Mouse (Mus musculus) liver, embryonic 13.5 days (tissue): ENCODE measurements around the gene Pus7l. TPM values are rescaled to one million over a fixed set of nuclear protein-coding genes. Genes with fewer than 3 reads are reported as not detected.

Source experiments
- ATAC-seq: fragments of 200-750 bp; cut with Nextera tagmentation; 2 replicates; pipeline ENCODE4 v1.8.0; 2017; ENCODE audit warnings: low read depth, mild to moderate bottlenecking, moderate number of reproducible peaks, moderate library complexity
- DNase-seq: peaks from one replicate; pipeline ENCODE4 v3.0.0; 2022
- H3K27ac ChIP-seq: fragments of 300-500 bp; sonication (generic); 2 replicates; pipeline ENCODE4 v1.5.1; 2015; ENCODE audit warnings: moderate library complexity, mild to moderate bottlenecking, inconsistent platforms
- H3K27me3 ChIP-seq: fragments of 300-500 bp; sonication (generic); 2 replicates; pipeline ENCODE4 v1.6.1; 2015; ENCODE audit warnings: mild to moderate bottlenecking, inconsistent platforms
- H3K36me3 ChIP-seq: fragments of 300-500 bp; sonication (generic); 2 replicates; pipeline ENCODE4 v1.6.1; 2015; ENCODE audit warnings: mild to moderate bottlenecking, inconsistent platforms
- H3K4me1 ChIP-seq: fragments of 300-500 bp; sonication (generic); replicated peaks from 2 replicates; pipeline ENCODE4 v1.6.1; 2015; ENCODE audit warnings: inconsistent platforms
- H3K4me2 ChIP-seq: fragments of 300-500 bp; sonication (generic); 2 replicates; pipeline ENCODE4 v1.6.1; 2015; ENCODE audit warnings: inconsistent platforms, mild to moderate bottlenecking, moderate library complexity
- H3K4me3 ChIP-seq: fragments of 300-500 bp; sonication (generic); replicated peaks from 2 replicates; pipeline ENCODE4 v1.5.1; 2015; ENCODE audit warnings: mild to moderate bottlenecking, inconsistent platforms
- H3K9ac ChIP-seq: fragments of 300-500 bp; sonication (generic); 2 replicates; pipeline ENCODE4 v1.6.1; 2015; ENCODE audit warnings: mild to moderate bottlenecking, inconsistent platforms
- H3K9me3 ChIP-seq: fragments of 300-500 bp; sonication (generic); replicated peaks from 2 replicates; pipeline ENCODE4 v1.6.1; 2016; ENCODE audit warnings: inconsistent platforms
- whole genome bisulfite sequencing: fragments of 180-500 bp; shearing (Covaris S2); methylation state at CpG from one replicate; pipeline ENCODE4 v1.1.7; 2015; ENCODE audit not compliant: insufficient replicate concordance; 5-methylcytosine and 5-hydroxymethylcytosine counted together
- polyA plus RNA-seq: library from polyadenylated mRNA; unstranded; fragments of >200 nt; fragmentation: Nextera tagmentation; extraction: Ambion mirVana; gene quantifications from 2 replicates; pipeline ENCODE4 v1.2.1, GENCODE M21; 2015

Gene Pus7l
- polyA plus RNA-seq, result 5.1 and 5.8 TPM in 2 replicates

DNA sequence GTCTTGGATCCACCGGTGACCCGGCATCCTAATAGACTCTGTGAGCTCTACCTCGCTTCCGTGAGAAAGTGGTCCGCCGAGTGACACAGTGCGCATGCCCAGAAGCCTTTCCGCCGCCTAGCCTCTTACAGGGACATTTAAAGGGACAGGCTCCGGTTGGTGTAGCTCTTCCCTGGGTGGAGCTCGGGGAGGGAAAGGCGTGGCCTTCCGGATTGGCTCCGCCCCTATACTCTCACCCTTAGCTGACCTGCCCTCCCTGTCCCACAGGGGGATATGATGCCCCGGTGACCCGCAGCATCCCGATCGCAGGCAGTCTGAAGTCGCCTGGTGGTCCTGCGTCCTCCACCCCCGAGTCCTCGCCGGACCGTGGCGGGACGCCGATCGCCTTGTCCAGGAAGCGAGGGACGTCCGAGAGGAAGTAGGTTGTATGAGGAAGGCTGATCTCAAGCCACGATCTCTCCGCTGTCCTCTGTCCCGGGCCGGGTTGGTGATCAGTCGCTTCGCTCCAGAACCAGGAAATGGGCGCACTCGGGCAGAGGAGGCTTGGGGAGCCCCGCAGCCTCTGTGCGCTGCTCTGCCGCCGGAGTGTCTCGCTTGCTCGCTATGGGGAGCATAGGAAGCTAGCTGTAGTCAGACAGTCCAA is at the start of gene Pus7l, which contains the start of gene Irak4:
Gene Pus7l (minus strand): TSS at position 139 of the 643 bp plus-strand sequence.
Gene Irak4 (plus strand): TSS at position 235 of the 643 bp plus-strand sequence.
- H3K9me3 ChIP-seq, result no peaks in the 10 kb centered on the region
- H3K27ac ChIP-seq, result peak within 1 kb of the TSS; percentile 53; the same call in 1 of the 2 replicates
- H3K36me3 ChIP-seq, result no peaks in the 10 kb centered on the region
- WGBS, result under 1% methylated on average over 45 of the region's 45 CpGs
- no peaks in the 10 kb centered on the region for H3K27me3 ChIP-seq
- peaks cover 20% of the 10 kb centered on the region for H3K4me1 ChIP-seq
- peak within 1 kb of the TSS; percentile 72 for H3K9ac ChIP-seq
- DNase-seq, result peak; percentile 93
- ATAC-seq, result peak; percentile 99
- H3K4me2 ChIP-seq, result peak within 1 kb of the TSS; percentile 80
- peak within 1 kb of the TSS; percentile 76 for H3K4me3 ChIP-seq

GRCm38 (mm10) chr15:94591356-94591755 is 48.0 kb upstream of the Pus7l start:
- ATAC-seq (no peak), DNase-seq (no peak)
- WGBS, result 63% methylated on average over 4 of the region's 4 CpGs
- H3K9ac ChIP-seq, result no peak overlapping the region
- no peaks in the 10 kb centered on the region for H3K27me3 ChIP-seq
- peaks cover 24% of the 10 kb centered on the region for H3K4me1 ChIP-seq
- no peak overlapping the region for H3K27ac ChIP-seq
- H3K4me3 ChIP-seq, result no peak overlapping the region
- H3K4me2 ChIP-seq, result no peak overlapping the region
- H3K36me3 ChIP-seq, result peaks cover 4% of the 10 kb centered on the region
- H3K9me3 ChIP-seq, result no peaks in the 10 kb centered on the region

DNA sequence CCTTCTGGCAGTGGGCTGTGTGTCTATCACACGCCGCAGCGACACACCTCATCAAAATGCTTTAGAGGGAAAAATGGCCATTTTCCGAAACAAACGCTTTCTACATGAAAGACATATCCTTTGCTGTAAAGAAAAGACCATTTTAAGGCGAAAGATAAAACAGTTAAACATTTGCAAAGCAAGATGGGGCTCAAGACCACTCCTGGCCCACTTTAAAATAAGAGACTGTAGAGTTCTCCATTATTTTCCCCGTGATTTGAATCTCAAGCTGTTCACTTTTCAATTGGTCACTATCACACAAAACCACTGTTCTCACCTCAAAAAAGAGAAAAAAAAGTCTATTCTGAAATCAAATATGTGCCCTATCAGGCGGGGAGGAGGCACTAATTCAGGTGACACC is 46.7 kb upstream of the Pus7l start:
- Histone ChIP-seq H3K36me3 (peaks cover 16% of the 10 kb centered on the region), H3K27me3 (no peaks in the 10 kb centered on the region), H3K9me3 (no peaks in the 10 kb centered on the region), H3K4me2 (peak overlapping the region; percentile 79), H3K4me3 (peak overlapping the region; percentile 99), H3K4me1 (peaks cover 24% of the 10 kb centered on the region), H3K9ac (peak overlapping the region; percentile 58), H3K27ac (no peak overlapping the region)
- WGBS, result 10% methylated on average over 8 of the region's 8 CpGs
- ATAC-seq (no peak), DNase-seq (no peak)

DNA sequence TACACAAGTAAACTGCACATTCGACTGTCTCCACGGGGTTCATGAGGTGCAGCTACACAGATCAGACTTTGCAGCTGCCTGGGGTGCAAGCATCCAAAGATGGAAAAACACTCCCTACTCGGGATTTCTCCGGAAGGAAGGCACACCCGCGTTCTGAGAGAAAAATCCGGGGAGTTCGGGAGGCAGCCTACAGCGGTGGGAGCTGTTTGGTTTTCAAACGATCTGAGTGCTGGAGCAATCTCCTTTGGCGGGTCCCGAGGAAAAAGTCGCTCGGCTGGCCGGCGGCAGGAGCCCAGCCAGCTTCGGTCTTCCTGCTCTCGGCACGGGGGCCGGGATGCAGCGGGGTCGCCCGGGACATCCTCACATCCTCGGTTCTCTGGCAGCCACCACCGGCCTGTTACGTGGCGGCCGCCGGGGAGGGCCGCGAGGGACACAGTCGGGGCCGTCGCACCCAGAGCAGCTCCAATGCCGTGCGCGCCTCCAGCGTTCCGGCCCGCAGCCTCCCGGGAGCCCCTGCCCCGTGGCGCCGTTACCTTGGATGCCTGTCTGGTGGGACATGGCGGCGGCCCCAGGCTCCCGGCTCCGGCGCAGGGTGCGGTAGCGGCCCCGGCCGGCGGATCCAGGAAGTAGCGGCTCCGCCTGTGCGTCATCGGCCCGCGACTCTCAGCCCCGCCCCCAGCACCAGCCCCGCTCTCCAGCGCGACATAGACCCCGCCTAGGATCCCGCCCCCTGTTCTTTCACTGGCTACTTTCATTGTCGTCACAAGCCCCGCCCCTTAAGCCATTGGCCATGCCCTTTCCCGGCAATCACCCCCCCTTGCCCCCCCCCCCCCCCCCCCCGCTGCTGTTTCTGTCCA is 46.1 kb upstream of the Pus7l start, which contains the start of gene Twf1:
Gene Twf1 (minus strand): TSS at position 671 of the 857 bp plus-strand sequence.
- peaks cover 24% of the 10 kb centered on the region for H3K4me1 ChIP-seq
- H3K9me3 ChIP-seq, result no peaks in the 10 kb centered on the region
- H3K4me3 ChIP-seq, result peak within 1 kb of the TSS; percentile 99
- no peaks in the 10 kb centered on the region for H3K27me3 ChIP-seq
- DNase-seq (peak; percentile 94), ATAC-seq (peak; percentile 99)
- H3K36me3 ChIP-seq, result peaks cover 22% of the 10 kb centered on the region
- peak within 1 kb of the TSS; percentile 79 for H3K4me2 ChIP-seq
- H3K9ac ChIP-seq, result peak within 1 kb of the TSS; percentile 97
- under 1% methylated on average over 56 of the region's 70 CpGs for WGBS
- H3K27ac ChIP-seq, result peak within 1 kb of the TSS; percentile 78

- no peak for DNase-seq
- Histone ChIP-seq H3K27me3 (no peaks in the 10 kb centered on the region), H3K4me1 (peaks cover 24% of the 10 kb centered on the region), H3K9me3 (no peaks in the 10 kb centered on the region), H3K4me3 (peak overlapping the region; percentile 99), H3K36me3 (peaks cover 36% of the 10 kb centered on the region), H3K27ac (no peak overlapping the region), H3K9ac (peak overlapping the region; percentile 97; the same call in 1 of the 2 replicates), H3K4me2 (peak overlapping the region; percentile 79)
- no peak for ATAC-seq
- 70% methylated on average over 9 of the region's 9 CpGs for WGBS
Measured at GRCm38 (mm10) chr15:94587826-94588715, 44.7 kb upstream of the Pus7l start.

DNA sequence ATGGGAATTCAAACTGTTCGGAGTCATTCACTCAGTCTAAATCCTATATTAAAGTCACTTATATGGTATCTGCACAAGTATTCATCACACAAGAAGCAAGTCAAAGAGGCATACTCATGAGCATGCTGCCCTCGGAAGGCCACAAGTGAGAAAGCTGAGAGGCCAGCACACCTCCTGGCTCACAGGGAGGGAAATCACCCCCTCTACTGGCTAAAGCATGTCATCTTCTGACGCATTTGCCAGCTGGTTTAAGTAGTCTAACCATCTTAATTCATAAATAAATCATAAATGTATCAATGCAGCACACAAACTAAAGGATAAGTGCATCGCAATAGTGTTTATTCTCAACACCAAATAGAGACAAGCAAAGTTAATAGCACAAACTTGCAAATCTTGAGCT is 41.4 kb upstream of the Pus7l start:
- H3K27me3 ChIP-seq, result no peaks in the 10 kb centered on the region
- no peak overlapping the region for H3K27ac ChIP-seq
- no peaks in the 10 kb centered on the region for H3K9me3 ChIP-seq
- H3K9ac ChIP-seq, result no peak overlapping the region
- H3K4me3 ChIP-seq, result no peak overlapping the region
- peaks cover 9% of the 10 kb centered on the region for H3K4me1 ChIP-seq
- no peak overlapping the region for H3K4me2 ChIP-seq
- WGBS, result 82% methylated on average over 4 of the region's 4 CpGs
- DNase-seq (no peak), ATAC-seq (no peak)
- peaks cover 66% of the 10 kb centered on the region for H3K36me3 ChIP-seq

DNA sequence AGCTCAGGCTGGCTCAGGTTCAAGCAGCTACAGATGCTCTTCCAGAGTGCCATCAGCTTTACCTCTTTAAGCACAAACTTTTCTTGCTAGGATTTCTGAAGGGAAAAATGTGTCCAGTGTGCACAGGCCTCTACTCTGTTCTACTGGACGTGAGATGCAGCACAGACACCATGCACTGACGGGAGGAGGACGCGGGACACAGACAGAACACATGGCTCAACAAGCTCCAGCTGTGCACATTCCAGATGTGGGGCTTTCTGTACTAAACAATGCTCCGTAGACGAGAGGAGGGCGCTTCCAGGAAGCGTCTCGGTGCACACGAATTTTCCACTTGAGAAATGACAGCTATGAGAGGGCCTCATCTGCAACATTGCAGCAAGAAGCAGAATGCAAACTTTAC is 39.8 kb upstream of the Pus7l start:
- WGBS, result 91% methylated on average over 10 of the region's 10 CpGs
- H3K9ac ChIP-seq, result no peak overlapping the region
- H3K4me3 ChIP-seq, result no peak overlapping the region
- peaks cover 76% of the 10 kb centered on the region for H3K36me3 ChIP-seq
- no peak overlapping the region for H3K27ac ChIP-seq
- H3K4me2 ChIP-seq, result no peak overlapping the region
- no peak for DNase-seq
- no peak for ATAC-seq
- no peaks in the 10 kb centered on the region for H3K27me3 ChIP-seq
- peaks cover 4% of the 10 kb centered on the region for H3K4me1 ChIP-seq
- H3K9me3 ChIP-seq, result no peaks in the 10 kb centered on the region

DNA sequence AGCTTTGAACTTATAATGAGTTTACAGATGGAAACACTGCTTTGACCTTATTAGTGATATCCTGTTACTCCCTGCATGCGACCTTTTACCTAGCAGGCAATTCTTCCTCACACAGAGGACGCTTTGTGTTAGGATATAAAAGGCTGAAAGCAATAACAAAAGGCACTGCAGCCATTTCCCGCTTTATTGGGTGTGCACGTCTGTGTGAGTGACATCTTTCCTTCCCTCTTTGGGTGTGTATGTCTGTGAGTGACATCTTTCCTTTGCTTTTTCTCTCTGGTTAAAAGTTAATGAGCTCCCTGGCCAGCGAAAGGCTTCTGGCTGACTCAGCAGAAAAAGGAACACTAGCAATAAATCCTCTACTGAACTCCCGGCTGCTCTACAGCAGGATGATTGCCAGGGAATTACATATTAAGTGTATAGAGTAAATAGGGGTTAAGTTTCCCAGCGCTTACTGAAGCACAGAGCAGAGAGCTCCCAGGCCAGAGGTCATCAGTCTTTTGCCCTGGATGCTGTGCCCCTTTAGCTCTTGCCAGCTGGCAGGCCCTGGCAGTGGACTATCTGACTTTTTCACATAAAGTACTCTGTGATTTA is 38.8 kb upstream of the Pus7l start:
- Histone ChIP-seq H3K9ac (no peak overlapping the region), H3K36me3 (peaks cover 78% of the 10 kb centered on the region), H3K4me2 (no peak overlapping the region), H3K4me1 (no peaks in the 10 kb centered on the region), H3K9me3 (no peaks in the 10 kb centered on the region), H3K27ac (no peak overlapping the region), H3K27me3 (no peaks in the 10 kb centered on the region), H3K4me3 (no peak overlapping the region)
- 78% methylated on average over 7 of the region's 7 CpGs for WGBS
- DNase-seq (no peak), ATAC-seq (no peak)

DNA sequence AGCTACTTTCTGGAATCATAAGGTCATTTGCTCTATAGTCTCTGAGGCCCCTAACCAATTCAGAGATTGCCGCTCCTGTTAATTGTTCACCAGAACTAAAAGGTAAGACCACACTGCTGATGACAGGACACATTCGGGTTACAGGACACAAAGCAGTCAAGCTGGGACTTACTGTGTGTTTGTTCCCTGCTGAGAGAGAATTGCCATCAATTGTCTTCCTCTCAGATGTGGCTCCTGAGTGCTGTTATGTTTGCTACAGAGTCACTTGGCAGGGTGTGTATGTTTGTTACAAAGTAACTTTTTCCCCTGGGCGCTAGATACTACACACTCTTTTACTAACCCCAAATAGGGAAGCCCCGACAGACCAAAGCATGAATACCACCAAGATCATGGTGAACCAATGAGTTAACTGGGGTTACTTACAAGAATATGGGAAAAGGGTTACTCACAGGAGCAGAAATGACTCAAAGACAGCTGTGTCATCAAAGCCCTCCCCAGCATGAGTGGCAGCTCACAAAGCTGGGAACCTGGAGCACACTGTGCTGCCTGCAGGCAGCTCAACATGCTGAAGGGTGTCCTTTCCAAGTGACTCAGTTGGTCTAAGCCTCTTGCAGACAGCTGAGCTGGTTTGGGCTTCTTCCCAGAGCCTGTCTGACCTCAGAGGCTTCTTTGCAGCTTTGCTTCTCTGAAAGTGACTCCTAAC is 31.4 kb upstream of the Pus7l start:
- 60% methylated on average over 4 of the region's 4 CpGs for WGBS

GRCm38 (mm10) chr15:94572746-94573145 is 29.4 kb upstream of the Pus7l start:
- H3K9me3 ChIP-seq, result no peaks in the 10 kb centered on the region
- H3K27ac ChIP-seq, result no peak overlapping the region
- no peaks in the 10 kb centered on the region for H3K27me3 ChIP-seq
- no peak for ATAC-seq
- no peak overlapping the region for H3K9ac ChIP-seq
- 76% methylated on average over 7 of the region's 8 CpGs for WGBS
- no peak for DNase-seq
- H3K4me2 ChIP-seq, result no peak overlapping the region
- H3K36me3 ChIP-seq, result no peaks in the 10 kb centered on the region
- H3K4me3 ChIP-seq, result no peak overlapping the region
- 0 out of 2 replicates have a peak, but pooled peaks cover 2% of the 10 kb centered on the region for H3K4me1 ChIP-seq

More for the DNA sequence above, 31.4 kb upstream of the Pus7l start:
- no peak for DNase-seq
- Histone ChIP-seq H3K27me3 (no peaks in the 10 kb centered on the region), H3K4me2 (no peak overlapping the region), H3K27ac (no peak overlapping the region), H3K4me3 (no peak overlapping the region), H3K9me3 (no peaks in the 10 kb centered on the region), H3K9ac (no peak overlapping the region), H3K36me3 (peaks cover 12% of the 10 kb centered on the region), H3K4me1 (0 out of 2 replicates have a peak, but pooled peaks cover 2% of the 10 kb centered on the region)
- ATAC-seq, result no peak
